Mouse (Mus musculus) liver, postnatal 0 days (tissue): ENCODE data around the gene Eif4g3. TPM values are rescaled to one million over a fixed set of nuclear protein-coding genes. Genes with fewer than 3 reads are reported as not detected.

Experiments
- ATAC-seq: fragments of 200-750 bp; cut with Nextera tagmentation; 2 replicates; pipeline ENCODE4 v1.8.0; 2017; ENCODE audit warnings: mild to moderate bottlenecking, moderate library complexity
- DNase-seq: peaks from one replicate; pipeline ENCODE4 v3.0.0-alpha.2; 2016
- H3K27ac ChIP-seq: fragments of 300-500 bp; sonication (generic); 2 replicates; pipeline ENCODE4 v1.5.1; 2014; ENCODE audit warnings: antibody characterized with exemption, moderate library complexity, mild to moderate bottlenecking, low read depth
- H3K27me3 ChIP-seq: fragments of 300-500 bp; sonication (generic); 2 replicates; pipeline ENCODE4 v1.6.1; 2014; ENCODE audit warnings: low read length, control low read depth, mixed read lengths; ENCODE audit not compliant: insufficient read depth
- H3K36me3 ChIP-seq: fragments of 300-500 bp; sonication (generic); replicated peaks from 2 replicates; pipeline ENCODE4 v1.6.1; 2014; ENCODE audit warnings: mild to moderate bottlenecking, control low read depth, low read length, moderate library complexity, mixed read lengths; ENCODE audit not compliant: insufficient read depth
- H3K4me1 ChIP-seq: fragments of 300-500 bp; sonication (generic); 2 replicates; pipeline ENCODE4 v1.6.1; 2014; ENCODE audit warnings: antibody characterized with exemption, mild to moderate bottlenecking, control low read depth; ENCODE audit not compliant: insufficient read depth
- H3K4me2 ChIP-seq: fragments of 300-500 bp; sonication (generic); 2 replicates; pipeline ENCODE4 v1.6.1; 2014; ENCODE audit warnings: low read depth, mild to moderate bottlenecking, low read length, moderate library complexity, mixed read lengths
- H3K4me3 ChIP-seq: fragments of 300-500 bp; sonication (generic); 2 replicates; pipeline ENCODE4 v1.5.1; 2014; ENCODE audit warnings: low read depth, low read length
- H3K9ac ChIP-seq: fragments of 300-500 bp; sonication (generic); replicated peaks from 2 replicates; pipeline ENCODE4 v1.6.1; 2014; ENCODE audit warnings: mild to moderate bottlenecking, moderate library complexity
- H3K9me3 ChIP-seq: fragments of 300-500 bp; sonication (generic); 2 replicates; pipeline ENCODE4 v1.6.1; 2016; ENCODE audit warnings: mild to moderate bottlenecking, control low read depth, low read length, mixed read lengths
- CTCF ChIP-seq: sonication (generic); IDR thresholded peaks from 2 replicates; pipeline ENCODE4 v1.5.1; 2016; ENCODE audit warnings: antibody characterized with exemption, low read depth
- EP300 ChIP-seq: IDR thresholded peaks from 2 replicates; pipeline ENCODE4 v1.6.1; 2016; ENCODE audit warnings: antibody characterized with exemption, low read depth, mild to moderate bottlenecking
- WGBS: fragments of 180-500 bp; shearing (Covaris S2); extraction: QIAGEN DNeasy Blood & Tissue Kit; methylation state at CpG from one replicate; pipeline ENCODE4 v1.1.7; 2014; ENCODE audit not compliant: insufficient replicate concordance; 5-methylcytosine and 5-hydroxymethylcytosine counted together
- polyA plus RNA-seq: library from polyadenylated mRNA; unstranded; fragments of >200 nt; fragmentation: Nextera tagmentation; extraction: Ambion mirVana; gene quantifications from 2 replicates; pipeline ENCODE4 v1.2.1, GENCODE M21; 2015

The Eif4g3 gene
- polyA plus RNA-seq, 1 experiment from 2014 or later = 5.8 TPM

DNA sequence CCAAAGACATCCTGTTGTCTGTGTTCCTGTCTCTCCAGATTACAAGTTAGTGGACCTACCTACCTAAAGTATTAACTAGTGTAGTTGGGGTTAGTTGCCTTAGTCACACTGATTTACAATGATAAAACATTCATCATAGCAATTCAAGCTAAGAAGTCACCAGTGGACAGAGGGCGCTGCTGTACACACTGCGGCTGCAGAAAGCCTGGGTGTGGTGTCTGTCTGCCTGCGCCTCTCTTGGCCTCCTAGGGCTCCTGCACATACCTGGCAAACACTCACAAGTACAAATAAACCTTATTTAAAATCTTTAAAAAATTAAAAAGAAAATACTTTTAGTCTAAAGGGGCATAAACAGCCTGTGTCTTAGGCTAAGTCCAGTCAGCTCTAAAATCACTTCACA, 47.8 kb downstream of the Eif4g3 start:
- DNase-seq (no peak), ATAC-seq (no peak)
- H3K4me3 ChIP-seq = no peak overlapping the region
- H3K4me2 ChIP-seq = no peak overlapping the region
- H3K27ac ChIP-seq = no peak overlapping the region
- H3K4me1 ChIP-seq = 0 out of 2 replicates have a peak, but pooled peaks cover 3% of the 10 kb centered on the region
- TF ChIP-seq EP300 (no peak), CTCF (peak; percentile 24; the same call in 1 of the 2 replicates)
- H3K9ac ChIP-seq = no peak overlapping the region
- H3K36me3 ChIP-seq = peaks cover 19% of the 10 kb centered on the region
- no peaks in the 10 kb centered on the region for H3K9me3 ChIP-seq
- WGBS = 80% methylated on average over 3 of the region's 3 CpGs
- H3K27me3 ChIP-seq = no peaks in the 10 kb centered on the region

DNA sequence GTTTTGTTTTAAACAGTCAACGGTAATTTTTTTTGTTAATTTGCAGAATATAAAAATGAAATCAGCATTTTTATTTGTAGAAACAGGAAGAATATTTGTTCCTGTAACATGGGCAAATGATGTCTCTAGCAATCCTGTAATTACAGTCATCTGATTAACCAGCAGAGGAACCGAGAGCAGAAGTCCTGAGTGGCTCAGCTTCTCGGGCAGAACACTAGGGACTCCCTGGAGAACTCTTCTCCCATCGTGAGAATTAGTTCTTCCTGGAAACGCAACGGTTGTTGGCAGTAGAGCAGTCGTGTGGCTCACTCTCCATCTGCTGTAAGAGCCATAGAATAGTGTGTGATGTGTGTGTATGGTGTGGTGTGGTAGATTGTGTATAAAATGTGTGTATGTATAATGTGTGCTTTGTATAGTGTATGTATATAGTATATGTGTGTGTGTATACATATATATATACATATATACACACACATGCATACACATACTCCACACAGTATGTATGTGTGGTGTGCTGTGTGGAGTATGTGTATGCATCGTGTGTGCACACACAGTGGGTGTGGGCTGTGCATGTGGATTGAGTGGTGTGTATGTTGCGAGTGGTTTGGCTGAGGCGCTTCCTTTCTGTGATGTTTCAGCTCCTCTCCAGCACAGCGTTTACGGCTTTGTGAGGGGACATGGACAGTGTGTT, 48.9 kb downstream of the Eif4g3 start:
- ATAC-seq (no peak), DNase-seq (no peak)
- H3K9ac ChIP-seq = no peak overlapping the region
- H3K27ac ChIP-seq = no peak overlapping the region
- peaks cover 30% of the 10 kb centered on the region for H3K36me3 ChIP-seq
- 0 out of 2 replicates have a peak, but pooled peaks cover 3% of the 10 kb centered on the region for H3K4me1 ChIP-seq
- H3K27me3 ChIP-seq = no peaks in the 10 kb centered on the region
- H3K4me3 ChIP-seq = no peak overlapping the region
- TF ChIP-seq CTCF (no peak), EP300 (no peak)
- H3K4me2 ChIP-seq = no peak overlapping the region
- 0 out of 2 replicates have a peak, but pooled peaks cover 3% of the 10 kb centered on the region for H3K9me3 ChIP-seq
- 74% methylated on average over 12 of the region's 12 CpGs for WGBS

DNA sequence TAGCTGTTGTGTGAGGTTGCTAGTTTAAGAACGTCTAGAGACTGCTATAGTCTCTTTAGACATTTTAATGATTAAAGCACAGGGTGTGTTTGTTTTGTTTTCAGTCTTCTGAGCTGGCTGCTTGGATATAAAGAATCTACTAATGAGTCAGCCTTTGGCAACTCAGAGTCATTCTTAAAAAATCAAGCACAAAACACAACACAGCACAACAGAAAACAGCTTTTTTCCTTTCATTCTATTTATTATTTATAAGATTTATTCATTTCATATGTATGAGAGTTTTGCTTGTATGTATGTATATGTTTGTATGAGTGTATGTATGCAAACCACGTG, 49.4 kb downstream of the Eif4g3 start:
- Histone ChIP-seq H3K27ac (no peak overlapping the region), H3K27me3 (no peaks in the 10 kb centered on the region), H3K4me3 (no peak overlapping the region), H3K4me2 (no peak overlapping the region), H3K9me3 (0 out of 2 replicates have a peak, but pooled peaks cover 3% of the 10 kb centered on the region), H3K36me3 (peaks cover 32% of the 10 kb centered on the region), H3K9ac (no peak overlapping the region), H3K4me1 (0 out of 2 replicates have a peak, but pooled peaks cover 3% of the 10 kb centered on the region)
- DNase-seq (no peak), ATAC-seq (no peak)
- TF ChIP-seq EP300 (no peak), CTCF (no peak)
- WGBS = 71% methylated on average over 2 of the region's 2 CpGs

DNA sequence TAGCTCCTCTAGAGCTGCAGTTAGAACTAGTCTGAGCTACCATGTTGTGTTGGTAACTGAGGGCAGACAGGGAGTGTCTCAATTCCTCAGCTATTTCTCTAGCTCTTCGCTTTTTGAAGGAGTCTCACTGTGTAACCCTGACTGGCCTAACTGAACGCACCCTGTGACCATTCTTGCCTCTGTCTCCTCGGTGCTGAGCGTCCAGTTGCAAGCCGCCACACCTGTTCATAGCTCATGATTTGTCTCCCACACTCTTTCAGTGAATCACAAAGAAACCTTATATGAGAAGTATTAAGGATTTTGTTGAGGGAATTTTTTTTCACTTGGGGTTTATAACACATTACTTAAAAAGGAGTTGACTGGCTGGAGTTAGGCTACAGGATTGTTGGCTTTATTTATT, 49.8 kb downstream of the Eif4g3 start:
- ATAC-seq = no peak
- TF ChIP-seq EP300 (no peak), CTCF (no peak)
- WGBS = 85% methylated on average over 5 of the region's 5 CpGs

DNA sequence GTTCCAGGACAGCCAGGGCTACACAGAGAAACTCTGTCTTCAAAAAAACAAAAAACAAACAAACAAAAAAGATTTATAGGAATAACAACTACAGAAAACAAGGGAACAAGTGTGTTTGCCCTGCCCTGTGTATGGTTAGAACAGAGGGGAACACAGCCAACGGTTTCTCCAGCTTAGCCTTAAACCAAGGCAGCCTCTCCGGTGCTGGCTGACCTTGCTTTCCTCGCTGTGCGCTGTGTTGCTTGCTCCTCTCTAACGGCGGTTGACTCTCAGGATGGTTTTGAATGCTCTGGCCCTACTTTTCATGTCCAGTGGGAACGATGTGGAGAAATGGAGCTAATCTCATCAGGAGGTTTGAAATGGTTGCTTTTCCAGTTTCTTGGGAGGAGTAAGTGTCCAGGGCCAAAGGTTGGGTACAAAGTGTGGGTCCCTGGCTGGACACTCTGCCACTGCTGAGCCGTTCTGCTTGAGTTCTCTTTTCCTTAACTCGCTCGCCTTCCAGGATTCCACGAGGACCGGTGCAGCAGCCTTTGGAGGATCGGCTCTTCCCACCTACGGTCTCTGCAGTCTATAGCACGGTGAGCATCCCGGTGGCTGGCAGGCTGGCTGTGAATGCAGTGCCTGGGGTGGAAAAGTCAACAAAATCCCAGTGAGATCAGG, 52.1 kb downstream of the Eif4g3 start:
- 92% methylated on average over 16 of the region's 16 CpGs for WGBS

More for the DNA sequence above, 49.8 kb downstream of the Eif4g3 start:
- H3K36me3 ChIP-seq = peaks cover 32% of the 10 kb centered on the region
- 0 out of 2 replicates have a peak, but pooled peaks cover 3% of the 10 kb centered on the region for H3K4me1 ChIP-seq
- H3K27ac ChIP-seq = no peak overlapping the region
- H3K9me3 ChIP-seq = 0 out of 2 replicates have a peak, but pooled peaks cover 3% of the 10 kb centered on the region
- no peak overlapping the region for H3K9ac ChIP-seq
- H3K27me3 ChIP-seq = no peaks in the 10 kb centered on the region
- no peak overlapping the region for H3K4me2 ChIP-seq
- DNase-seq = no peak
- no peak overlapping the region for H3K4me3 ChIP-seq

DNA sequence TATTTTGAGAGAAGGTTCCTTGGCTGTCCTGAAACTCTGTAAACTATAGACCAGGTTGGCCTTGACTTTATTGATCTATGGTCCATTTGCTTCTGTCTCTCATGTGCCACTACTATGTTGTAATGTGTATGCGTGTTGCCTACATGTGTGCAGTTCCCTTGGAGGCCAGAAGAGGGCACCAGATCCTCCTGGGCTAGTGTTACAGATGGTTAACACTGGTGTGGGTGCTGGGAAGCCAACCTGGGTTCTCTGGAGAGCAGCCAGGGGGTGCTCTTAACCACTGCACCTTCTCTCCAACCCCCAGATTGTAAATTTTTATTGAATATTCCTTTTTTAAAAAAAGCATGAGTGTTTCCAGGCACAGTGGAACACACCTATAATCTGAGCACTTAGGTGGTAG, 53.0 kb downstream of the Eif4g3 start:
- Histone ChIP-seq H3K27ac (no peak overlapping the region), H3K9ac (no peak overlapping the region), H3K4me3 (no peak overlapping the region), H3K36me3 (peaks cover 24% of the 10 kb centered on the region), H3K4me1 (no peaks in the 10 kb centered on the region), H3K27me3 (no peaks in the 10 kb centered on the region), H3K9me3 (0 out of 2 replicates have a peak, but pooled peaks cover 3% of the 10 kb centered on the region), H3K4me2 (no peak overlapping the region)
- WGBS = 91% methylated on average over 1 of the region's 1 CpGs
- ATAC-seq (no peak), DNase-seq (no peak)
- peak; percentile 54 for TF ChIP-seq CTCF
- TF ChIP-seq EP300 = no peak

More for the DNA sequence above, 52.1 kb downstream of the Eif4g3 start:
- Histone ChIP-seq H3K9me3 (0 out of 2 replicates have a peak, but pooled peaks cover 3% of the 10 kb centered on the region), H3K36me3 (peaks cover 26% of the 10 kb centered on the region), H3K27me3 (no peaks in the 10 kb centered on the region), H3K9ac (no peak overlapping the region), H3K27ac (no peak overlapping the region), H3K4me1 (no peaks in the 10 kb centered on the region), H3K4me2 (no peak overlapping the region), H3K4me3 (no peak overlapping the region)
- no peak for ATAC-seq
- no peak for TF ChIP-seq EP300
- TF ChIP-seq CTCF = no peak
- no peak for DNase-seq
